Mouse (Mus musculus) common myeloid progenitor, adult 5-6 weeks (primary cell): ENCODE results near the gene Tbx5. TPM values are rescaled to one million over a fixed set of nuclear protein-coding genes. Genes with fewer than 3 reads are reported as not detected.
A peak's percentile ranks its signal among the peaks of the same experiment; 100 is the strongest.
"Not testable (repeated sequence)": the region's sequence is repeated elsewhere in the genome, so short reads cannot be mapped to it uniquely, and the experiment has no call there.

Experiments
- ATAC-seq: replicated peaks from 2 replicates; pipeline ENCODE4 v1.8.0; 2016; ENCODE audit warnings: low read depth, mild to moderate bottlenecking, moderate TSS enrichment, inconsistent platforms; ENCODE audit not compliant: poor library complexity, severe bottlenecking
- total RNA-seq: library from RNA; stranded (forward); fragments of 200-1000, 187-1606 nt; gene quantifications from 2 replicates; pipeline ENCODE4 v1.2.3, GENCODE M21; 2017

Gene Tbx5
- total RNA-seq, 1 experiment from 2014 or later = not detected

- ATAC-seq = no peak
These were observed 7.9 kb downstream of the Tbx5 start for GRCm38 (mm10) chr5:119840404-119840803.

DNA sequence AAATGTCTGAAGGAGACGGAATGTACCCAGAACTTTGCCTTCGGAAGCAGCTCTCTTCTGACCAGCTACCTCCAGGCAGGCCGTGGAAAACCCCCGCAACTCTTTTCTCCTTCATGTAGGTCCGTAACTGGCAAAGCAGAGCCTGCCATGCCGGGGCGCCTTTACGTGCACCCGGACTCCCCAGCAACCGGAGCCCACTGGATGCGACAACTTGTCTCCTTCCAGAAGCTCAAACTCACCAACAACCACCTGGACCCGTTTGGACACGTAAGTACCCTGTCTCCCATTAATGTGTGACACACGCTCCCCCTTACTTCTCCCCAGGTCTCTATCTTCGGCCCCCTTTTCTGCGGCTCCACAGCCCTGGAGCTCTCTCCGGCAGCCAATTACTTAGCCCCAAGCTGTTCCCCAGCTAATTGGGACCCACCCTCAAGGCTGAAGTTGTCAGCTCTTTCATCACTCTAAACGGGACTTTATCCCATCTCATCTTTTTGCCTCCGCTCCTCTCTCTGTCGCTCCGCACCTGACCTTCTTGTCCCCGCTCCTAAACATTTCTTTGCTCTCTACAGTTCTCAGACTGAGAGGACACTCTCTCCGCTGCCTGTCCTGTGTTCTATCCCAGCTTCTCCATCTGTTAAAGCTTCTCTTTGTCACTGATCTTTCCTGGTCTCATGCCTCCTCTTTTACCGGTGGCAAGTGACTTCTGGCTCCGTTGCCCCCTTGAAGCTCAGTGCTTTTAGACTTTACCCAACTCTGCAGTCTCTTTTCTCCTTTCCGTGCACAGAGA lies 9.4 kb downstream of the Tbx5 start:
- no peak for ATAC-seq

DNA sequence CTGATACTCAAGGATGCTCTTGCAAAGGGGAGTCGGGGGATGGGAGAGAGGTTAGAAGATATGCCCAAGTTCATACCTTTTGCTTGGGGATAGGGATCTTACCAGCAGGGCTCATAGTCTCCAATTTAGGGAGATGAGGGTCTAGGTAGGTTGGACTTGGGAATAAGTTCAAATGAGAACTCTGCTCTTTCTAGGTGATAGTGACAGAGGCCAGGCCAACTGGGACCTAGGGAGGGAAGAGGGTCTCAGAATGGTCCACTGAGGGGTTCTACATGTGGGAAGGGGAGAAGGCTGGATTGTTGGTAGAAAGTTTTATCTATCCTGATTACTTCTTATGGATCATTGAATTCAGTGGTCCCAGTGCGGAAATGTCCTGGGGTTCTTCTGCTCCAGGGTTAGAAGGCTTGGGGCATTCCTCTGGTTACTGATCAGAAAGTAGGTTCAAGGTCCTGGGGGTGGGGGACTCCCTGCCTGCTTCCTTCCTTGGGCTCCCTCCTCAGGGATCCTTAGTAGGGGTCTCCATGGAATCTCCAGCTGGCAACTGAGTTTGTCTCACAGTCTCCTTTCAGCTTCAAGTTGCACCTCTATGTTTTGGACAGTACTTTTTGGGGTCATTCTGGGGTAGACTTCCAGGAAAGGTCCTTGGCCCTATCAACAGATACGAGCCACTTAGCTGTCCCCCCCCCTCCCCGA lies 10.4 kb downstream of the Tbx5 start:
- ATAC-seq = no peak

DNA sequence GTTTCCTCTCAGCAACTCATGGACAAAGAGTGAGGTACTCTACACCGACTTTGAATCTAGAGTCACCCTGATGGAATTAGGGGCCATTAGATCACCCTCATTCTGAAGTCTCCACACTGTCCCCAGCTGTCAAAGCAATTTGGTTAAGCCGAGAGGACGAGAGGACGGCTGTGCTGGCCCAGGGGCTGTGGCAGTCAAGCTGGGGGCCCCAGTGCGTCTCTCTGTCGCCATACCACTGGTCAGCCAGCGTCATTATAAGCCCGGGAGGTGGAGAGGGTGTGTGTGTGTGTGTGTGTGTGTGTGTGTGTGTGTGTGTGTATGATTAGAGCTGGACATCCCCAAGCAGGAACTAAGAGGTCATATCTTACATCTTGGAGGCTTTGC lies 10.9 kb downstream of the Tbx5 start:
- ATAC-seq = no peak

DNA sequence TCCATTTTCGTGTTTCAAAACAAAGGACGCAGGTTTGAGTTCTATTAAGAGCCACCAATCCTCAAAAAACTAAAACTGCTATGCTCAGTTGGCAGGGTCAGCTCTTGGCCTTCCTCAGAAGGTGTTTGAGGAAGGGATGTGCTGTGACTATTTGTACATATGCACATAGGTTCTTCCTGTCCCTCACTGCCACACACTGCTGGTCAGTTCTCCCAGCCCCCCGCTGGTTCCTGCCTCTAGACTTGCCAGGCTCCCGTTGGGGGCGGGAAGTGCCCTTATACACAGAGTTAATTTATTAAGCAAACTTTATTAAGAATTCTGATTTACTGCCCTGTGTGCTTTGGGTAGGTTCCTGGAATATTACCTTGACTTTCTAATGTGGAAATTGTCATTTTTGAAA lies 11.9 kb downstream of the Tbx5 start:
- no peak for ATAC-seq

- ATAC-seq = peak; percentile 54; the same call in 1 of the 2 replicates
These were observed 12.5 kb downstream of the Tbx5 start for GRCm38 (mm10) chr5:119844994-119845393.

GRCm38 (mm10) chr5:119857052-119857451 lies 24.6 kb downstream of the Tbx5 start:
- ATAC-seq = peak; percentile 52; the same call in 1 of the 2 replicates

DNA sequence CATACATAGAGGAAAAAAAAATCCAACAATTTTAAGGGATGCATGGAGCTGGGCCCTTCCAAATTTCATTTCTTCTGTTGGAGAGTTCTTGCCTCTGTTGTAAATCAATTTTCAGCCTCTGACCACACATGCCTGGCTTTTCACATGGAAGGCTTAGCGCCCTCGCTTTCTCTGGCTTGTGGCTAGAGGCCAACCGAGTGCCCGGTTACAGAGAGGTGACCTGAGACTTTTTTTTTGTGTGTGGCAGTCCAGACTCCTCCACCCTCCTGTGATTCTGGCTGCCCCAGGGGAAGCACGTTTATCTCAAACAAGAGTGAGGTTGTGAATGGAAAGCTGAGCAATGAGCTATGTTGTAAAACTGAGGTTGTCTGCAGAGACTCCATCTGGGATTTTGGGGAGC lies 28.8 kb downstream of the Tbx5 start:
- no peak for ATAC-seq

- no peak for ATAC-seq
These were observed 30.0 kb downstream of the Tbx5 start for GRCm38 (mm10) chr5:119862431-119862830.

GRCm38 (mm10) chr5:119866277-119867235 lies 34.1 kb downstream of the Tbx5 start:
- peak; percentile 45; the same call in 1 of the 2 replicates for ATAC-seq

- ATAC-seq = no peak
These were observed 35.5 kb downstream of the Tbx5 start for GRCm38 (mm10) chr5:119867986-119868385.

DNA sequence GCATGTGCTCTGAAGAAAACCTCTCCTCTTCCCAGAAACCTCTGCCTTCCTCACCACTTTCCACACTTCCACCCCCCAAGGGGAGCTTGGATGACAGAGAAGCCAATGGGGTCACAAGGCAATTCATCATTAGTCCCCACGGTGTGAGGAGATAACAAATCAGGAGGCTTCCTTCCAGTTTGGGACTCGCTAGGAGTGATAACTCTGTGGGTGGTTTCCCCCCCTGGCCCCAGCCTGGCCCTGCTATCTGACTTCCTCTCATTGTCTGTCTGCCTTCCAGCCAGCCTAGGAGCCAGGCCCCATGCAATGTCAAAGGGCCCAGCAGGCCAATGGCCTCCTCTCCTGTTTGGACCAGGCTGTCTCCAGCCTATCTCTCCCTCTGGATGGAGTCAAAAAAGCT lies 43.0 kb downstream of the Tbx5 start:
- ATAC-seq = peak; percentile 91

DNA sequence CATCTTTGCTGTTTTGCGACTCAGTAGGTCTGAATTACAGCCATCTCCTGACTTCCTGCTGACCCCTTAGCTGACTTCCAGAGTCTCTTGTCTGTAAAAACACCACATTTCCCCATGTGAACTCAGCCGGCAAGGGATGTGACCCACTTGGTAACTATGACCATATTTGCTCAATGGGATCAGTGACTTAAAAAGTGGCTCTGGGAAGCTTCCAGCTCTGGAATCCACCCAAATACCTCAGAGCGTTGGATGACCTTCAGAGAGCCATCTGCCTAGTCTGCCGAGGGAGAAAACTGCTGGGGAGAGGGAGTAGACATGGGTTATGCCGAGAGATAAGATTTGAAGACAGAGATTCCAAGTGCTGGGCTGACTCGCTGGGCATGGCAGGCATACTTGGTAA lies 44.7 kb downstream of the Tbx5 start:
- ATAC-seq = no peak

DNA sequence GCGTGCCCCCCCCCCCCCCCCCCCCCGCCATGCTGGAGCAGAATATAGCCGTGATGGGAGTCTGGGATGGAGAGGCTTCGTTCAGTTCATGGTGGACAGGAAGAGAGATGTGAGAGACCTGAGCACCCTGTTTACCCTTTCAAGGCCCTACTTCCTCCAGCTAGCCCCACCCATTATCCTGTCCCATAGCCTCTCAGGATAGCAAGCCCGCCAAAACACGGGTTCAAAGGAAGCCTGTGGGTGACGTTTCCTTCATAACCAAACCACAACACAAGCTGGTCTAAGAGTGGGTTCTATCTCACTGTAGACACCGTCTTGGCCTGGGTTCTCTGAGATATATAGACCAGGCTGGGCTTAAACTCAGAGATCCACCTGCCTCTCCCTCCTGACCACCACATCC lies 53.1 kb downstream of the Tbx5 start:
- ATAC-seq = peak; percentile 81

GRCm38 (mm10) chr5:119887381-119887780 lies 54.9 kb downstream of the Tbx5 start:
- ATAC-seq = no peak

GRCm38 (mm10) chr5:119891960-119892359 lies 59.5 kb downstream of the Tbx5 start:
- ATAC-seq = no peak

GRCm38 (mm10) chr5:119893060-119893459 lies 60.6 kb downstream of the Tbx5 start:
- no peak for ATAC-seq

DNA sequence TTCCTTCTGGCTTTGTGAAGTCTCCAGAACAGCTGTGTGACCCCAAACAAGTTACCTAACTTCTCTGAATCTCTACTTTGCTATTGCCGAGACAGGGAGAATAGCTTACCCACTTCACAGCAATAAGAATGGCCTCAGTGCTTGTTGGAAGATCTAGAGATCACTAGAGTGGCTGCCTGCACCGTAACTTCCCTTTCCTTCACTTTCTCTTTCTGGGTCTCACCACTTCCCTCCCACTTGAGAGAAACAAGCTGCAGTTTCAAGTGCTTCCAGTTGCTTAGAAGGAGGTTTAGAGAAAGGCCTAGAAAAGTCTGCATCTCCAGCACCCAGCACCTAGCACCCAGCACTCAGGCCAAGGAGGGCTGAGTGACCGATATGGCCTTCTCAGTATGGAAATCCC lies 64.1 kb downstream of the Tbx5 start:
- peak; percentile 71 for ATAC-seq

DNA sequence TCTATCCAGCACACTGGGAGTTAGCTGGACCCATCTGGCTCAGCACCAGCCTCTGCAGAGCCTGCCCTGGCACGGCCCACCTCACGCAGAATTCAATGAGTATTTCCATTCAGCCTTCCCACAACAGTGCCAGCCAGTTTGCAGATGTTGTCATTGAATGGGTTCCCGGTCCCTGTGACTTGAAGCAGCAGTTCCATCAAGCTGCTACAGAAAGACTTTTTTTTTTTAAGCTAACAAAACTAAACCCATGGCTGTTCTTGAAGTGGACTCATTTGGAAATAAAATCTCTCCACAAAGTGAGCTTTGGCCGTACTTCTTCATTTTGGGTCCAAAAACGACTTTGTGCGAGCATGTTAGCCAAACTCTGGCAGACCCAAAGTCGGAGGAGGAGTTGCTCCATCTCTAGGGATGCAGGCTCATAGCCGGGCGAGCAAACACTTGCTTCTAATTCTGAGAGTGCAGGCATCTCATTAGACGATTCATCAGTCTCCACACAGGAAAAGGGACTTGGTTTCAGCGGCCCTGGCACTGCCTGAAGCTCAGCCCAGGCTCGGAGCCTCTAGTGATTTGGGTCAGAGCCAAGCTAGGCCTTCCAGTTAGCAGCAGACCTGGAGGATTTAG lies 84.2 kb downstream of the Tbx5 start:
- no peak for ATAC-seq

GRCm38 (mm10) chr5:119918381-119918780 lies 85.9 kb downstream of the Tbx5 start:
- ATAC-seq = not testable (repeated sequence)
